Mouse (Mus musculus) spleen, adult 2 months (tissue): ENCODE measurements around the gene Krtap4-1. TPM values are rescaled to one million over a fixed set of nuclear protein-coding genes. Genes with fewer than 3 reads are reported as not detected.
"Not testable (repeated sequence)": the region's sequence is repeated elsewhere in the genome, so short reads cannot be mapped to it uniquely, and the experiment has no call there.

Experiments used
- DNase-seq, 2 experiments: peaks; one replicate each; pipeline versions ENCODE4 v3.0.0 to v3.0.0-alpha.2; 2012 to 2021; ENCODE audit warnings: low spot score in 2 of 2, low read depth in 1 of 2
- H3K27ac ChIP-seq: fragments of 200-500 bp; 2 replicates; pipeline ENCODE4 v1.5.1; 2012; ENCODE audit warnings: low read length, inconsistent platforms; ENCODE audit not compliant: insufficient read depth
- H3K27me3 ChIP-seq: fragments of 200-500 bp; 2 replicates; pipeline ENCODE4 v1.6.1; 2012; ENCODE audit warnings: mild to moderate bottlenecking, moderate library complexity, low read length, inconsistent platforms; ENCODE audit not compliant: control insufficient read depth, insufficient read depth
- H3K36me3 ChIP-seq: fragments of 200-500 bp; 2 replicates; pipeline ENCODE4 v1.6.1; 2012; ENCODE audit warnings: mild to moderate bottlenecking, low read length, inconsistent platforms; ENCODE audit not compliant: control insufficient read depth, insufficient read depth
- H3K4me1 ChIP-seq: fragments of 200-500 bp; 2 replicates; pipeline ENCODE4 v1.6.1; 2011; ENCODE audit warnings: inconsistent platforms; ENCODE audit not compliant: control insufficient read depth, insufficient read depth, insufficient read length
- H3K4me3 ChIP-seq: fragments of 200-500 bp; 2 replicates; pipeline ENCODE4 v1.5.1; 2011; ENCODE audit warnings: mild to moderate bottlenecking, inconsistent platforms; ENCODE audit not compliant: insufficient read depth, insufficient read length; ENCODE audit errors: extremely low read depth
- CTCF ChIP-seq: fragments of 200-500 bp; IDR thresholded peaks from 2 replicates; pipeline ENCODE4 v1.5.1; 2011; ENCODE audit warnings: mild to moderate bottlenecking, inconsistent platforms; ENCODE audit not compliant: insufficient read depth, insufficient read length, insufficient replicate concordance; ENCODE audit errors: extremely low read depth
- POLR2A ChIP-seq: fragments of 200-500 bp; IDR thresholded peaks from 2 replicates; pipeline ENCODE4 v1.6.1; 2011; ENCODE audit warnings: low read depth, low read length, inconsistent platforms
- WGBS: fragments of 180-500 bp; shearing (Covaris S2); methylation state at CpG from one replicate; pipeline ENCODE4 v1.1.7; 2018; 5-methylcytosine and 5-hydroxymethylcytosine counted together
- polyA plus RNA-seq: library from polyadenylated mRNA; depleted of rRNA; stranded (reverse); fragments of >200 nt; gene quantifications from 2 replicates; pipeline ENCODE4 v1.2.3, GENCODE M21; 2012

The Krtap4-1 gene
- polyA plus RNA-seq, 1 experiment = not detected

DNA sequence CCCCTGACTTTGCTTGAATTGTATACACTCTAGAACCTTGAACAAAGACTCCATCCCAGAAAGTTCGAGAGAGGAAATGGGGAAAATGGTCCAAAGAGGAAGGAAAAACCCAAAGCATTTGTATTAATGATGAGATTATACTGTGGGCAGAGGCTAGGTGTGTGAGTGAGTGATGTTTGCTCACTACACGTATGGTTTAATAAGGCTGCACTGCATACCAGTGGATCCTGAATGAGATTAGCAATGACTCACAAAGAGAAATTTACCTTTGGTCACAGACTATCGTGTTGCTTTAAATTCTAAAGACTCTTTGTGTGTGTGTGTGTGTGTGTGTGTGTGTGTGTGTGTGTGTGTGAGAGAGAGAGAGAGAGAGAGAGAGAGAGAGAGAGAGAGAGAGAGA is 2.9 kb upstream of the Krtap4-1 start:
- no peak for DNase-seq
- Histone ChIP-seq H3K36me3 (no peaks in the 10 kb centered on the region), H3K27me3 (no peaks in the 10 kb centered on the region), H3K4me1 (no peaks in the 10 kb centered on the region), H3K27ac (no peak overlapping the region), H3K4me3 (no peak overlapping the region)
- TF ChIP-seq CTCF (no peak), POLR2A (no peak)
- 76% methylated on average over 3 of the region's 3 CpGs for WGBS

DNA sequence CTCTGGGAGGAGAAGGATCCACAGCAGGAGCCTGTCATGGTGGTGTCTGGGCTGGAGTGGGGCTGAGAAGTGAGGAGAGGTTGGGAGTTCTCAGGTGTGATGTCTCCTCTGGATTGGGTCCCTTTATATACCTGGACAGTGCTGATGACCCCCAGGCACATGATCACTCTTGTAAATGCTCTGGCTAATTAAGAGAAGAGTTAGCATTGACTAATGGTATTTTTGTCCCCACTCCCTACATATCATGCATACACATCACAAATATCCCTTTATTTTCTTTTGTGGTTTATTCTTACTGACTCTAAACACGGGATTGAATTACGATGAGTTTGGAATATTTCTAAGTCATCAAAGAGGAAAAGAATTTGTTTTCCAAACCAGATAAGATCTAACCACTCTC is 7.7 kb downstream of the Krtap4-1 start, which contains the start of gene Gm11562:
TSS of gene Gm11562 (minus strand) at position 101 of the 400 bp plus-strand sequence.
- WGBS = 78% methylated on average over 2 of the region's 2 CpGs

DNA sequence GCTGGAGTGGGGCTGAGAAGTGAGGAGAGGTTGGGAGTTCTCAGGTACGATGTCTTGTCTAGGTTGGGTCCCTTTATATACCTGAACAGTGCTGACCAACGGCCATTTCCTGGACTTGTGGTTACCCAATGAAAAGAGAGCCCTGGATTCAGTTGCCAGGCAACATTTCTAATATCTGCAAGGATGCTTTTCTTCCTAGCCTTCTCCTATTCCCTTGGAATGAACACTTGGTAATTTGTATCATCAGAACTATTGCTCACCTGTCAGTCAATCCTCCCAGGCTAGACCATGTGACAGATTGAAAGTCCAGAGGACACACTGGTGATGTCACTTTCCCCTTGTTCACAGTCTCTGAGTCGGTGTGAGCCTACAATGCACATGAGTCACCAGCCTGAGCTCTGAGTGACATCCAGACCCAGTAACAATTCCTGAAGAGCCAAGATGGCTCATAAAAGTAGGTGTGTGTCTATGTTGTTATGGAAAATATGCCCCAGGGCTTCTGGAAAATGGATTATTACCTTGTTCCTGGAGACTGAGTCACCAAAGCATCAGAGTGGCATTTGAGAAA is 13.2 kb downstream of the Krtap4-1 start, which contains the start of gene Krtap2-4:
TSS of gene Krtap2-4 (minus strand) at position 51 of the 568 bp plus-strand sequence.
- Histone ChIP-seq H3K36me3 (no peaks in the 10 kb centered on the region), H3K27ac (no peak within 1 kb of the TSS), H3K4me1 (no peaks in the 10 kb centered on the region), H3K4me3 (no peak within 1 kb of the TSS), H3K27me3 (no peaks in the 10 kb centered on the region)
- DNase-seq = no peak
- no peak for TF ChIP-seq CTCF
- TF ChIP-seq POLR2A = no peak
- 62% methylated on average over 3 of the region's 3 CpGs for WGBS

More for the DNA sequence above, 7.7 kb downstream of the Krtap4-1 start, which contains the start of gene Gm11562:
- no peaks in the 10 kb centered on the region for H3K27me3 ChIP-seq
- H3K27ac ChIP-seq = no peak within 1 kb of the TSS
- H3K4me3 ChIP-seq = no peak within 1 kb of the TSS
- DNase-seq = no peak
- TF ChIP-seq POLR2A = no peak
- no peak for TF ChIP-seq CTCF
- H3K36me3 ChIP-seq = no peaks in the 10 kb centered on the region
- no peaks in the 10 kb centered on the region for H3K4me1 ChIP-seq

DNA sequence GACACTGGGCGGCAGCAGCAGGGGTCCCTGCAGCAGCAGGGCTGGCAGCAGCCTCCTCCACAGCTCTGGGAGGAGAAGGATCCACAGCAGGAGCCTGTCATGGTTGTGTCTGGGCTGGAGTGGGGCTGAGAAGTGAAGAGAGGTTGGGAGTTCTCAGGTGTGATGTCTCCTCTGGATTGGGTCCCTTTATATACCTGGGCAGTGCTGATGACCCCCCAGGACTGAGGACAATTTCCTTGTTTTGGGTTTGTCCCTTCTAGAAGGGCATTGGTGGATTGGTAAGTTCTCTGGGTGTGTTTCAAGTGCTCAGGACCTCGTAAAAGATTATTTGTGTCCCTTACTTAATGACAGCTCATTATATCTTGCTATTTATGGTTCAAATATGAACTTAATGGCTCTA is 17.9 kb downstream of the Krtap4-1 start, which contains the start of gene Gm11937:
TSS of gene Gm11937 (minus strand) at position 101 of the 400 bp plus-strand sequence.
- not testable (repeated sequence) for H3K27ac ChIP-seq, DNase-seq, H3K4me1 ChIP-seq, H3K4me3 ChIP-seq, H3K27me3 ChIP-seq, H3K36me3 ChIP-seq
- 73% methylated on average over 2 of the region's 2 CpGs for WGBS

DNA sequence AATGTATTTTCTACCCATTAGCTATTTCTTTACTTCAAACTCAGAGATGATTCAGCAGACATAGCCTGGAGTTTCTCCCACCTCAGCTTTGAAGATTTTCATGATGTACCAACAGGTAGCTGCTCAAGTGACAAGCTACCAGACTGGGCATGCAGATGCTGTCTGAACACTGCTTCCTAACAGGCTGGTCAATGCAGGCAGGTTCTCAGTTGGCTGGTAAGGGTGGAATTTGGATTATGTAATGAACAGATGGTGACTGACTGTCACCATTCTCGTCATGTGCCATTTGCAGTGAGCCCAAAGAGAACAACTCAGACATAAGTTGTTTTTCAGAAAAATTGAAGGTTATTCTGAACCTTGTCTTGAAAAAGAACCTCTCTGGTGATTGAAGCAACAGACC is 18.9 kb downstream of the Krtap4-1 start:
- Histone ChIP-seq H3K4me1 (no peaks in the 10 kb centered on the region), H3K4me3 (no peak overlapping the region), H3K27ac (no peak overlapping the region), H3K36me3 (no peaks in the 10 kb centered on the region), H3K27me3 (no peaks in the 10 kb centered on the region)
- DNase-seq = no peak
- WGBS = 58% methylated on average over 1 of the region's 1 CpGs
- TF ChIP-seq POLR2A (no peak), CTCF (no peak)

DNA sequence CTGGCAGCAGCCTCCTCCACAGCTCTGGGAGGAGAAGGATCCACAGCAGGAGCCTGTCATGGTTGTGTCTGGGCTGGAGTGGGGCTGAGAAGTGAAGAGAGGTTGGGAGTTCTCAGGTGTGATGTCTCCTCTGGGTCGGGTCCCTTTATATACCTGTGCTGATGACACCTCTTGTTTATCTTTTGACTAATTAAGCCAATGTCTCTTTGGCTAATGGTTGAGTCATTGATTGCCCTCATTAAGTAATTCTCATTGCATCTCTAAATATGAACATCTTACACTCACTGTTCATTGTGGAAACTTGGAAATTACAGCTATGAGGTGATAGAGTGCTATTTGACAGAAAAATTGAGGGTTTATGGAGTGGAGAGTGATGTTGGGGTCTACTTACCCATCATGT is 24.8 kb downstream of the Krtap4-1 start, which contains the start of gene Gm11938:
TSS of gene Gm11938 (minus strand) at position 101 of the 400 bp plus-strand sequence.
- H3K27me3 ChIP-seq, H3K36me3 ChIP-seq, DNase-seq, H3K4me3 ChIP-seq, H3K27ac ChIP-seq, H3K4me1 ChIP-seq: not testable (repeated sequence)
- whole genome bisulfite sequencing = 52% methylated on average over 1 of the region's 1 CpGs

DNA sequence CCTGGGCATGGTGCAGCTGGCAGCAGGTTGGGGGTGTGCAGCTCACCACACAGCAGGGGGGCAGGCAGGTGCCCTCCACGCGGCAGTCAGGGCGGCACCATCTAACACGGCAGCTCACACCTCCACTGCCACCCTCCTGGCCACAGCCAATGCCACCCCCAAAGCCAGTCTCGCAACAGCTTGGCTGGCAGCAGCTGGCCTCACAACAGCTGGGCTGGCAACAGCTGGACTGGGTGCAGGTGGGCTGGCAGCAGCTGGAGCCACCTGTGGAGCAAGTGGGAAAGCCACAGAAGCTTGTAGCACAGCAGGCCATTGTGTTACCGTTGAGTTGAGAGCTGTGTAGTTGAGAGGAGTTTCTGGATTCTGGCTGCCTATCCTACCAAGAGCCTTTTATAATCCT is 30.3 kb downstream of the Krtap4-1 start, which contains the start of gene Krtap9-3:
TSS of gene Krtap9-3 (minus strand) at position 364 of the 400 bp plus-strand sequence.
- 83% methylated on average over 6 of the region's 6 CpGs for WGBS
- not testable (repeated sequence) for H3K27ac ChIP-seq, H3K36me3 ChIP-seq

DNA sequence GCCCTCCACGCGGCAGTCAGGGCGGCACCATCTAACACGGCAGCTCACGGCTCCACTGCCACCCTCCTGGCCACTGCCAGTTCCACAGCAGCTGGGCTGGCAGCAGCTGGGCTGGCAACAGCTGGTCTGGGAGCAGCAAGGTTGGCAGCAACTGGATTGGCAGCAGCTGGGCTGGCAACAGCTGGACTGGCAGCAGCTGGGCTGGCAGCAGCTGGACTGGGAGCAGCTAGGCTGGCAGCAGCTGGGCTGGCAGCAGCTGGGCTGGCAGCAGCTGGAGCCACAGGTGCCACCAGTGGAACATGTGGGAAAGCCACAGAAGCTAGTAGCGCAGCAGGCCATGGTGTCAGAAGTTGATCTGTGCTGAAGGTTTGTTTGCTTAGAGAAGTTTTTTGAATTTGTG is 37.1 kb downstream of the Krtap4-1 start, which contains the start of gene Krtap1-3:
TSS of gene Krtap1-3 (minus strand) at position 359 of the 400 bp plus-strand sequence.
- no peaks in the 10 kb centered on the region for H3K4me1 ChIP-seq
- H3K36me3 ChIP-seq = no peaks in the 10 kb centered on the region
- no peak for DNase-seq
- no peaks in the 10 kb centered on the region for H3K27me3 ChIP-seq
- TF ChIP-seq POLR2A = no peak
- no peak for TF ChIP-seq CTCF
- no peak within 1 kb of the TSS for H3K27ac ChIP-seq
- no peak within 1 kb of the TSS for H3K4me3 ChIP-seq
- 75% methylated on average over 6 of the region's 6 CpGs for WGBS

More for the DNA sequence above, 30.3 kb downstream of the Krtap4-1 start, which contains the start of gene Krtap9-3:
- H3K27me3 ChIP-seq, H3K4me1 ChIP-seq, DNase-seq, H3K4me3 ChIP-seq: not testable (repeated sequence)
